Mouse (Mus musculus) embryonic facial prominence, embryonic 14.5 days (tissue): ENCODE measurements around the gene Itpk1. TPM values are rescaled to one million over a fixed set of nuclear protein-coding genes. Genes with fewer than 3 reads are reported as not detected.
A peak's percentile ranks its signal among the peaks of the same experiment; 100 is the strongest.

ENCODE experiments used
- ATAC-seq: fragments of 200-750 bp; cut with Nextera tagmentation; 2 replicates; pipeline ENCODE4 v1.8.0; 2017; ENCODE audit warnings: low read depth, moderate number of reproducible peaks, moderate TSS enrichment
- DNase-seq: peaks from one replicate; pipeline ENCODE4 v3.0.0-alpha.2; 2015; ENCODE audit warnings: low spot score
- H3K27ac ChIP-seq: fragments of 300-500 bp; sonication (generic); replicated peaks from 2 replicates; pipeline ENCODE4 v1.5.1; 2014; ENCODE audit warnings: low read depth, mild to moderate bottlenecking, low read length, moderate library complexity
- H3K27me3 ChIP-seq: fragments of 300-500 bp; sonication (generic); replicated peaks from 2 replicates; pipeline ENCODE4 v1.6.1; 2014; ENCODE audit warnings: low read length; ENCODE audit not compliant: control insufficient read depth, insufficient read depth
- H3K36me3 ChIP-seq: fragments of 300-500 bp; sonication (generic); 2 replicates; pipeline ENCODE4 v1.6.1; 2014; ENCODE audit warnings: low read length, mixed read lengths; ENCODE audit not compliant: control insufficient read depth, insufficient read depth
- H3K4me1 ChIP-seq: fragments of 300-500 bp; sonication (generic); 2 replicates; pipeline ENCODE4 v1.6.1; 2014; ENCODE audit warnings: antibody characterized with exemption, low read length; ENCODE audit not compliant: control insufficient read depth, insufficient read depth
- H3K4me2 ChIP-seq: fragments of 300-500 bp; sonication (generic); 2 replicates; pipeline ENCODE4 v1.6.1; 2014; ENCODE audit warnings: low read depth, mild to moderate bottlenecking, low read length, moderate library complexity, mixed read lengths
- H3K4me3 ChIP-seq: fragments of 300-500 bp; sonication (generic); 2 replicates; pipeline ENCODE4 v1.5.1; 2014; ENCODE audit warnings: low read depth, mild to moderate bottlenecking, low read length
- H3K9ac ChIP-seq: fragments of 300-500 bp; sonication (generic); 2 replicates; pipeline ENCODE4 v1.6.1; 2014; ENCODE audit warnings: low read depth, mild to moderate bottlenecking, low read length, moderate library complexity, mixed read lengths
- H3K9me3 ChIP-seq: fragments of 300-500 bp; sonication (generic); 2 replicates; pipeline ENCODE4 v1.6.1; 2016; ENCODE audit warnings: low read length; ENCODE audit not compliant: control insufficient read depth
- WGBS: fragments of 180-500 bp; shearing (Covaris S2); extraction: QIAGEN DNeasy Blood & Tissue Kit; methylation state at CpG from one replicate; pipeline ENCODE4 v1.1.7; 2014; 5-methylcytosine and 5-hydroxymethylcytosine counted together
- polyA plus RNA-seq: library from polyadenylated mRNA; unstranded; fragments of >200 nt; fragmentation: Nextera tagmentation; extraction: Ambion mirVana; gene quantifications from 2 replicates; pipeline ENCODE4 v1.2.1, GENCODE M21; 2014

Gene Itpk1
- polyA plus RNA-seq, 1 experiment from 2014 or later, result 9.6 TPM

DNA sequence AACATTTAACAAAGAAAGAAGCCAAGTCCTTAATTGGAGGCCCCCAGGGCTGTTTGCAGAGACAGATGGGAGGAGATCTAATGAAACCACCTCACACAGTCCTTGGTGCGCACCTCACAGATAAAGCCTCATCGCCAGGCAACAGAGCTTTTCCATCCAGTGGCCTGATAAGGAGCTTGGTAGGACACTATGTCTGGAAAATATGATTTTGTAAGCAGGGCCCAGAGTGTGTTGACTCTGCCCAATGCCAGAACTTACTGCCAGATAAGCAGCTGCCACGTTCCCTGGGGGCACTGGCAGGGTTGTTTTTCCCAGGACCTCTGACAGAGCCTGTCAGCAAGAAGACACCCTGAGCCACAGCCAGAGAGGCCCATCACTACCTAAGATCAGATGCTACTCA is 153.5 kb downstream of the Itpk1 start:
- WGBS, result 73% methylated on average over 3 of the region's 3 CpGs
- Histone ChIP-seq H3K4me2 (no peak overlapping the region), H3K36me3 (no peaks in the 10 kb centered on the region), H3K4me1 (no peaks in the 10 kb centered on the region), H3K27ac (no peak overlapping the region), H3K9ac (no peak overlapping the region), H3K9me3 (no peaks in the 10 kb centered on the region), H3K27me3 (peaks cover 24% of the 10 kb centered on the region), H3K4me3 (no peak overlapping the region)
- DNase-seq (no peak), ATAC-seq (no peak)

DNA sequence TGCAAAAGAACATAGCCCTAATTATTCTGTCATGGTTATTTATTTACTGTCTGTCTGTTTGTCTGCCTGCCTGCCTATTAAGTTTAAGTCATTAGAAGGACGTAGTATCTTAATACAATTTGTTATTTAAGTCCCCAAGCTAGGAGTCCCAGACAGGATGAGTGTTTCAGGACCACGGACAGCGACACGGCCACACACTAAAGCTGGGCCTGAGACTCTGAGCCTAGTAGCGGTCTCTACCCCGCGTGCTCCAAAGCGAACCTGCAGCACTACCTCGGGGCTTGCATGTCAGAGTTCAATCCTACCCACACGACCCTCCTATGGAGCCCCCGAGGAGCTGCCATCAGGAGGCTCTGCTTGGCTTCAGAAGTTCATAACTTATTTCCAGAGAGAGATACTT is 154.2 kb downstream of the Itpk1 start:
- 1% methylated on average over 11 of the region's 11 CpGs for WGBS
- no peak for ATAC-seq

DNA sequence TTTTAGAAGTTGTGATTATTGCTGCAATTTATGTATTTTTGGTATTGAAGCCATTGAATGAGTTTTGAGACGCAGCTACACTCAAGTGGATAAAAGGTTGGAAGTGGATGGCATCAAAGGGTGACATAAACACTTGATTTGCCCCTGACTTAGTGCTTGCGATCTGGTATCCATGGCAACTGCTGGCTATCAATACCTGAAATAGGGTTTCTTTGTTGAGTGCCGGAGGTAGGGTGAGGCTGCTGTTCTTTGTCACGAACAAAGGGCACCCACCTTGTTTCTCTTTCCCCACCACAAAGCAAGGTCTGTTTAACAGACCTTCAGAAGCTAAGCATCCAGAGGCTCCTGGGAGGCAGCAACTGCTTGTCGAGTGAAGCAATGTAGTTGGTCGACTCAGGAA is 159.6 kb downstream of the Itpk1 start:
- H3K9ac ChIP-seq, result no peak overlapping the region
- no peaks in the 10 kb centered on the region for H3K27me3 ChIP-seq
- DNase-seq (no peak), ATAC-seq (no peak)
- H3K36me3 ChIP-seq, result no peaks in the 10 kb centered on the region
- no peaks in the 10 kb centered on the region for H3K4me1 ChIP-seq
- H3K27ac ChIP-seq, result no peak overlapping the region
- H3K4me2 ChIP-seq, result no peak overlapping the region
- no peaks in the 10 kb centered on the region for H3K9me3 ChIP-seq
- H3K4me3 ChIP-seq, result no peak overlapping the region
- WGBS, result 65% methylated on average over 6 of the region's 6 CpGs

More for the DNA sequence above, 154.2 kb downstream of the Itpk1 start:
- no peaks in the 10 kb centered on the region for H3K4me1 ChIP-seq
- DNase-seq, result peak; percentile 90
- no peak overlapping the region for H3K27ac ChIP-seq
- H3K9ac ChIP-seq, result no peak overlapping the region
- H3K9me3 ChIP-seq, result no peaks in the 10 kb centered on the region
- H3K4me3 ChIP-seq, result no peak overlapping the region
- H3K36me3 ChIP-seq, result no peaks in the 10 kb centered on the region
- no peak overlapping the region for H3K4me2 ChIP-seq
- peaks cover 24% of the 10 kb centered on the region for H3K27me3 ChIP-seq

DNA sequence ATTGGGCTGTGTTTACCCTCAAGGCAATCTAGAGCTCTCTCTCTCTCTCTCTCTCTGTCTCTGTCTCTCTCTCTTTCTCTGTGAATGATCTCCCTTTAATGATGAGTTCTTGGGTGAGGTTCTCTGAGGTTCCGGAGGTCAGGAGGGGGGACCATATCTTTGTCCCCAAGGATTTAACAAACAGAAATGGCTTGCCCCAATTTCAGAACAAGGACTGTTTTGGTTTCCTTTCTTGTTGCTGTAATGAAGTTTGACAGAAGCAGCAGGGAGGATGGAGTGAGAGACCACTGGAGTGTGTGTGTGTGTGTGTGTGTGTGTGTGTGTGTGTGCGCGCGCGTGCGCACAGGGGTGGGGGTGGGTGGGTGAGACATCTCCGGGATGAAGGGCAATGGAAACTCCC is 163.6 kb downstream of the Itpk1 start:
- no peaks in the 10 kb centered on the region for H3K36me3 ChIP-seq
- ATAC-seq (no peak), DNase-seq (no peak)
- no peak overlapping the region for H3K9ac ChIP-seq
- no peak overlapping the region for H3K4me3 ChIP-seq
- H3K4me2 ChIP-seq, result no peak overlapping the region
- no peaks in the 10 kb centered on the region for H3K9me3 ChIP-seq
- no peak overlapping the region for H3K27ac ChIP-seq
- H3K4me1 ChIP-seq, result no peaks in the 10 kb centered on the region
- no peaks in the 10 kb centered on the region for H3K27me3 ChIP-seq
- 96% methylated on average over 7 of the region's 7 CpGs for WGBS

DNA sequence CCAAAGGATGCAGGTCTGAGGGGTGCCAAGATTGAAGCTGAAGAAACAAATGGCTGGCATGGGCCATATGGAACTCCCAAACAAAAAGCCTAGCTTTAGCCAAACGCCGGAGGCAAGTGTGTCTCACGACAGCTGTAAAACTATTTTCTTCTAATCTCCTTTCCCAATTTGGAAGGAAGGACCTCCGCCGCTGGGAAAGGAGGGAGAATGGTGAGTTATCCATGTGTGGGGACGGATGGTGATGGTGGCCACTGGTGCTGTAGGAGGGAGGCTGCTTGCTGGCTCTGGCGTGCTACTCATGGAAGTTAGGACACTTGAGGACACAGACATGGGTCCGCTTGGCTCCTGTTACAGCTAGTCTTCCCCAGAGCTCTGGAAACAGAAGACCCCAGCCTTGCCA is 164.5 kb downstream of the Itpk1 start:
- Histone ChIP-seq H3K36me3 (no peaks in the 10 kb centered on the region), H3K4me2 (no peak overlapping the region), H3K4me3 (no peak overlapping the region), H3K9ac (no peak overlapping the region), H3K27ac (no peak overlapping the region), H3K9me3 (no peaks in the 10 kb centered on the region), H3K4me1 (no peaks in the 10 kb centered on the region), H3K27me3 (no peaks in the 10 kb centered on the region)
- no peak for DNase-seq
- no peak for ATAC-seq
- 84% methylated on average over 8 of the region's 8 CpGs for WGBS

DNA sequence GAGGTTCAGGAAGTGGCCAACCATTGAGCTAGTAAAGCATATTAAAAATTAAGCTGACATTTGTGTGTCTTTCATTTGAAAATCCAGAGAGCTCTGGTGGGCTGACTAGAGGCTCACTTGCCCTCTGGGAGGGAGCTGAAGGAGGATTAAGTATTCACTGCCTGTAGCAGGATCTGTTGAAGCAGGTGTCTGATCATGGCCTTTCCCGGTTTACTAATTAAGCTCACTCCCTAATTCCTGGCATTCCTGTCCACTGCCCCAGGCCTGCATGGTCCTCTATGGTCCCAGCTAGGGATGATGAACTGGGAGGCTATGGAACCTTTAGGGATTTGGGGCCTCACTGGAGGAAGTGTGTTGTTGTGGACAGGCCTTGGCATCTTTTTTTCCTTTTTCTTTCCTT is 168.9 kb downstream of the Itpk1 start:
- Histone ChIP-seq H3K9me3 (no peaks in the 10 kb centered on the region), H3K27ac (no peak overlapping the region), H3K27me3 (no peaks in the 10 kb centered on the region), H3K36me3 (no peaks in the 10 kb centered on the region), H3K9ac (no peak overlapping the region), H3K4me1 (no peaks in the 10 kb centered on the region), H3K4me3 (no peak overlapping the region), H3K4me2 (no peak overlapping the region)
- DNase-seq (no peak), ATAC-seq (no peak)
- WGBS, result 14% methylated on average over 1 of the region's 1 CpGs

DNA sequence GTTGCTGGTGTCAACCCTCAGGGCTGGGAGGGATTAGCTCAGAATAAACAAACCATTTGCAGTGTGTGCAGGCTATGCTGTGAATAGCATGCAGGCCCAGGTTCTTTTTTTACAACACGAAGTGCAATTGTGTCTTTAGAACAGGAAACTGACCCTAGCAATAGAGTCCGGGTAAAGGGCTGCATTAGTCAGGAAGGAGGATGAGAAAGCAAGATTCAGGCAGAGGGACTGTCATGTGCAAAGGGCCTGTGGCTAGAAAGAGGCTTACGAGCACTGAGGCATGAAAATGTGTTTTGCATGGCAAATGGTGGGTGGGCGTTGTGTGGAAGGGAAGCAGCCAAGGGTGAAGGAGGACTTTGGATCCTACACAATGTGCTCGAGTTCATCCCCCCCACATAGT is 176.7 kb downstream of the Itpk1 start:
- no peaks in the 10 kb centered on the region for H3K36me3 ChIP-seq
- no peak overlapping the region for H3K27ac ChIP-seq
- no peaks in the 10 kb centered on the region for H3K27me3 ChIP-seq
- no peak for DNase-seq
- H3K4me3 ChIP-seq, result no peak overlapping the region
- no peaks in the 10 kb centered on the region for H3K4me1 ChIP-seq
- 66% methylated on average over 5 of the region's 5 CpGs for WGBS
- H3K9me3 ChIP-seq, result no peaks in the 10 kb centered on the region
- no peak for ATAC-seq
- no peak overlapping the region for H3K9ac ChIP-seq
- no peak overlapping the region for H3K4me2 ChIP-seq

DNA sequence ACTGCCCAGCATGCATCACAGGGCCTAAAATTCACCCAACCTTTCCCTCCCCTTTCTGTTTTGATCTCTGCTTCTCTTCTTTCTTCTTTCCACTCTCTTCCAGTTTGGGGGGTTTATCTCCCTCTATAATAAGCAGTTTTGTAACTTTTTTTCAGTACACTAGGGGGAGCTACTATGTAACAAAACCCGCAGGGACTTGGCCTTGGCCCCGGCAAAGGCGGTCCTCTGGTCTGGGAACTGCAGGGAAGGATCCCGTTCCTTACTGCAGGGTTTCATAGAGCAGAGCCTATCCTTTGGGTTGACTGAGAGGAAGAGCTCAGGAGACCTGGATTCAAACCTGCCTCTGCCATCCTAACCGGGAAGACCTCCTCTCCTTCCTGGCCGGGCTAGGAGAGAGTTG is 180.0 kb downstream of the Itpk1 start:
- Histone ChIP-seq H3K4me1 (no peaks in the 10 kb centered on the region), H3K27me3 (no peaks in the 10 kb centered on the region)
- no peak; the same call in 1 of the 2 replicates for ATAC-seq

DNA sequence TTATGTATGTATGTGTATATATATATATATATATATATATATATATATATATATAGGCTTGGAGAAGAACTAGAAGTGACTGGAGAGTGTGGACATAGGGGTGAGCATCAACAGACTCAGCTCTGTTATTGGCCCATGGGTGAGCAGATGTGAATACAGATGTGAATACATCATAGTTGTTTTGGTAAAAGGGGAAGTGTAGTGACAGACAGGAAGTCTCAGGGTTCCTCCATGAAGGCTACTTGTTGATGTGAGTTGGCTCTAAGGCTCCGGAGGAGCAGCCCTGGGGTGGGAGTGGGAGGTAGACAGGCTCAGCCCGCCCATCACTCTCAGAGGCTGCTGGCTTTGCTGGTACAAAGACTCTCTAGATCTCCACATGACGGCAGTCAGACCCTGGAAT is 180.5 kb downstream of the Itpk1 start:
- no peak overlapping the region for H3K4me2 ChIP-seq
- no peaks in the 10 kb centered on the region for H3K27me3 ChIP-seq
- H3K4me3 ChIP-seq, result no peak overlapping the region
- no peak for DNase-seq
- H3K4me1 ChIP-seq, result no peaks in the 10 kb centered on the region
- no peaks in the 10 kb centered on the region for H3K36me3 ChIP-seq
- WGBS, result 55% methylated on average over 3 of the region's 3 CpGs
- H3K9ac ChIP-seq, result no peak overlapping the region
- H3K9me3 ChIP-seq, result no peaks in the 10 kb centered on the region
- no peak overlapping the region for H3K27ac ChIP-seq
- no peak for ATAC-seq

More for the DNA sequence above, 180.0 kb downstream of the Itpk1 start:
- Histone ChIP-seq H3K9me3 (no peaks in the 10 kb centered on the region), H3K9ac (no peak overlapping the region), H3K4me3 (no peak overlapping the region), H3K36me3 (no peaks in the 10 kb centered on the region), H3K27ac (no peak overlapping the region), H3K4me2 (no peak overlapping the region)
- peak; percentile 58 for DNase-seq
- 16% methylated on average over 6 of the region's 6 CpGs for WGBS
